Mouse (Mus musculus) CH12.LX (cell line): ENCODE results near the gene Stfa2l1. TPM values are rescaled to one million over a fixed set of nuclear protein-coding genes. Genes with fewer than 3 reads are reported as not detected.
"Not testable (repeated sequence)": the region's sequence is repeated elsewhere in the genome, so short reads cannot be mapped to it uniquely, and the experiment has no call there.

Source experiments
- DNase-seq: peaks from one replicate; pipeline ENCODE4 v3.0.0-alpha.2; 2013; ENCODE audit errors: extremely low read depth
- H3K27ac ChIP-seq: 2 replicates; pipeline ENCODE4 v1.5.1; 2012; ENCODE audit warnings: low read depth, mild to moderate bottlenecking, control low read depth, moderate library complexity; ENCODE audit not compliant: insufficient read depth
- H3K27me3 ChIP-seq: replicated peaks from 2 replicates; pipeline ENCODE3; 2012; ENCODE audit warnings: inconsistent platforms
- H3K36me3 ChIP-seq, 2 experiments: replicated peaks in 1 of 2; 2 replicates each; pipeline versions ENCODE3 to v1.6.1; 2012; ENCODE audit warnings: inconsistent platforms in 1 of 2, low read length in 1 of 2, mild to moderate bottlenecking in 1 of 2, mixed read lengths in 1 of 2, moderate library complexity in 1 of 2; ENCODE audit not compliant: control insufficient read depth in 1 of 2, insufficient read depth in 1 of 2
- H3K4me1 ChIP-seq, 2 experiments: 2 replicates each; pipeline ENCODE4 v1.6.1; 2012; ENCODE audit warnings: inconsistent platforms in 1 of 2, moderate library complexity in 1 of 2; ENCODE audit not compliant: insufficient read depth in 2 of 2, control insufficient read depth in 1 of 2
- H3K4me2 ChIP-seq: 2 replicates; pipeline ENCODE4 v1.6.1; 2012; ENCODE audit warnings: low read depth, mild to moderate bottlenecking, control low read depth; ENCODE audit not compliant: poor library complexity, insufficient read depth, severe bottlenecking
- H3K4me3 ChIP-seq, 3 experiments: fragments of 150-350 bp in 1 of 3; sonication (generic) in 1 of 3; replicated peaks in 1 of 3; 2 replicates each; pipeline versions ENCODE3 to v1.5.1; 2011 to 2012; ENCODE audit warnings: low read depth in 2 of 3, low read length in 2 of 3, mild to moderate bottlenecking in 2 of 3, moderate library complexity in 2 of 3, control low read depth in 1 of 3, improper control_type of control experiment in 1 of 3, inconsistent platforms in 1 of 3, mixed read lengths in 1 of 3; ENCODE audit not compliant: poor library complexity in 1 of 3
- H3K79me2 ChIP-seq: replicated peaks from 2 replicates; pipeline ENCODE4 v1.6.1; 2012; ENCODE audit warnings: mild to moderate bottlenecking, moderate library complexity; ENCODE audit not compliant: control insufficient read depth, poor library complexity, insufficient read depth, severe bottlenecking; ENCODE audit errors: extremely low read depth
- H3K9ac ChIP-seq: 2 replicates; pipeline ENCODE4 v1.6.1; 2012; ENCODE audit warnings: low read depth, mild to moderate bottlenecking, control low read depth, moderate library complexity; ENCODE audit not compliant: insufficient read depth
- H3K9me3 ChIP-seq: replicated peaks from 2 replicates; pipeline ENCODE3; 2012; ENCODE audit warnings: low read length, inconsistent platforms, mixed read lengths
- BHLHE40 ChIP-seq: IDR thresholded peaks from 2 replicates; pipeline ENCODE4 v1.6.1; 2011; ENCODE audit warnings: mild to moderate bottlenecking, low read depth, low read length, improper control_type of control experiment
- CHD2 ChIP-seq: IDR thresholded peaks from 2 replicates; pipeline ENCODE4 v1.6.1; 2011; ENCODE audit warnings: low read length, improper control_type of control experiment
- ELF1 ChIP-seq: IDR thresholded peaks from 2 replicates; pipeline ENCODE4 v1.6.1; 2014; ENCODE audit warnings: low read depth, mild to moderate bottlenecking, inconsistent platforms, low read length, improper control_type of control experiment
- EP300 ChIP-seq: IDR thresholded peaks from 2 replicates; pipeline ENCODE4 v1.6.1; 2011; ENCODE audit warnings: low read length, improper control_type of control experiment
- ETS1 ChIP-seq: conservative IDR thresholded peaks from 2 replicates; pipeline ENCODE4 v1.6.1; 2012; ENCODE audit warnings: low read depth, mild to moderate bottlenecking, inconsistent platforms, low read length, improper control_type of control experiment, moderate library complexity
- GABPA ChIP-seq: IDR thresholded peaks from 2 replicates; pipeline ENCODE4 v1.6.1; 2012; ENCODE audit warnings: low read depth, low read length, improper control_type of control experiment, inconsistent platforms; ENCODE audit not compliant: insufficient replicate concordance
- IRF4 ChIP-seq: IDR thresholded peaks from 2 replicates; pipeline ENCODE4 v1.6.1; 2014; ENCODE audit warnings: low read depth, mild to moderate bottlenecking, inconsistent platforms, low read length, improper control_type of control experiment
- MAFK ChIP-seq: IDR thresholded peaks from 2 replicates; pipeline ENCODE4 v1.6.1; 2011; ENCODE audit warnings: low read length, improper control_type of control experiment; ENCODE audit not compliant: insufficient replicate concordance
- MAX ChIP-seq: IDR thresholded peaks from 2 replicates; pipeline ENCODE4 v1.6.1; 2011; ENCODE audit warnings: low read length, improper control_type of control experiment
- MEF2A ChIP-seq: IDR thresholded peaks from 2 replicates; pipeline ENCODE4 v1.6.1; 2014; ENCODE audit warnings: low read depth, mild to moderate bottlenecking, inconsistent platforms, low read length, improper control_type of control experiment, borderline replicate concordance
- MXI1 ChIP-seq: IDR thresholded peaks from 2 replicates; pipeline ENCODE4 v1.6.1; 2011; ENCODE audit warnings: mild to moderate bottlenecking, low read depth, low read length, improper control_type of control experiment
- POLR2A ChIP-seq: IDR thresholded peaks from 2 replicates; pipeline ENCODE4 v1.6.1; 2011; ENCODE audit warnings: low read depth, mild to moderate bottlenecking, improper control_type of control experiment, low read length
- RCOR1 ChIP-seq: conservative IDR thresholded peaks from 2 replicates; pipeline ENCODE4 v1.6.1; 2012; ENCODE audit warnings: low read depth, mild to moderate bottlenecking, inconsistent platforms, low read length, improper control_type of control experiment
- SMC3 ChIP-seq: IDR thresholded peaks from 2 replicates; pipeline ENCODE4 v1.6.1; 2011; ENCODE audit warnings: low read depth, low read length, improper control_type of control experiment
- TCF12 ChIP-seq: IDR thresholded peaks from 2 replicates; pipeline ENCODE4 v1.6.1; 2014; ENCODE audit warnings: low read depth, mild to moderate bottlenecking, inconsistent platforms, low read length, improper control_type of control experiment
- USF1 ChIP-seq: IDR thresholded peaks from 2 replicates; pipeline ENCODE4 v1.6.1; 2014; ENCODE audit warnings: low read depth, mild to moderate bottlenecking, inconsistent platforms, low read length, improper control_type of control experiment
- ZC3H11A ChIP-seq: IDR thresholded peaks from 2 replicates; pipeline ENCODE4 v1.6.1; 2012; ENCODE audit warnings: low read depth, mild to moderate bottlenecking, inconsistent platforms, low read length, improper control_type of control experiment
- ZKSCAN1 ChIP-seq: IDR thresholded peaks from 2 replicates; pipeline ENCODE4 v1.6.1; 2012; ENCODE audit warnings: low read depth, inconsistent platforms, low read length, improper control_type of control experiment, borderline replicate concordance
- ZNF384 ChIP-seq: IDR thresholded peaks from 2 replicates; pipeline ENCODE4 v1.6.1; 2012; ENCODE audit warnings: low read depth, low read length, improper control_type of control experiment, inconsistent platforms
- dilution Hi-C: fragments of 300-500 bp; cut with MboI; formaldehyde crosslinking; loops from 2 replicates; pipeline ENCODE4 v1.14.3; 2020; ENCODE audit warnings: low sequenced_read_pairs; ENCODE audit not compliant: extremely low pct_unique_long_range_greater_than_20kb, extremely low pct_ligation_motif_present
- in situ Hi-C: fragments of 300-500 bp; cut with MboI; formaldehyde crosslinking; loops from 3 replicates; pipeline ENCODE4 v1.14.3; 2019; ENCODE audit warnings: low sequenced_read_pairs, low pct_ligation_motif_present, low pct_unique_long_range_greater_than_20kb, mixed read lengths
- polyA plus RNA-seq: library from polyadenylated mRNA; unstranded; fragments of >175 nt; gene quantifications from 2 replicates; pipeline ENCODE4 v1.2.1, GENCODE M21; 2012; ENCODE audit warnings: low read depth; ENCODE audit not compliant: insufficient read length
- total RNA-seq, 2 experiments: library from RNA; depleted of rRNA; stranded (reverse); fragments of 300-350 nt in 1 of 2; fragments of >200 nt in 1 of 2; gene quantifications; 2 replicates each; pipeline ENCODE4 v1.2.3; 2012 to 2014

Gene Stfa2l1
- total and polyA plus RNA-seq, 3 experiments = not detected

DNA sequence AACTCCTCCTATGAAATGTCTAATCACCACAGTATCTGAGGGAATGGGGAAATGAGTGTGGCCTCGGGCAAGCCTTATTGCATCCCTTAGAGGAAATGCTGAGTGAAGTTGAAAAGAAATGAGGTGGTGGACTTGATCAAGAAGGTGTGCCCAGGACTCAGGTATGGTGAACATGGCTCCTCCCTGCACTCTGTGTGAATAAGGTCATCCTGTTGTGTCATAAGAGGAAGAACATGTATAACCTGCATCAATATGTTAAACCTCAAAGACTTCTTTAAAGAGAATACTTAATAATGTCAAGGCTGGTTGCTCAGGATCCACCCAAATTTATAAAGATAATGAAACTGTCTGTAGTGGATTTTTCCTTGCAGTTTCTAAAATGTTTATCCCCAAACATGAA lies 25.5 kb upstream of the Stfa2l1 start, which contains the start of gene Csta1:
Csta1 (minus strand) TSS at position 101 of the 400 bp plus-strand sequence.
- in situ Hi-C loops = no loop called here
- Histone ChIP-seq H3K79me2 (no peaks in the 10 kb centered on the region), H3K36me3 (no peaks in the 10 kb centered on the region), H3K4me1 (no peaks in the 10 kb centered on the region), H3K9ac (no peak within 1 kb of the TSS), H3K4me3 (no peak within 1 kb of the TSS), H3K9me3 (no peaks in the 10 kb centered on the region), H3K4me2 (no peak within 1 kb of the TSS), H3K27ac (no peak within 1 kb of the TSS), H3K27me3 (no peaks in the 10 kb centered on the region)
- TF ChIP-seq MAX (no peak), IRF4 (no peak), BHLHE40 (no peak), POLR2A (no peak), MEF2A (no peak), TCF12 (no peak), ETS1 (no peak), USF1 (no peak), MAFK (no peak), ELF1 (no peak), ZC3H11A (no peak), RCOR1 (no peak), CHD2 (no peak), EP300 (no peak), MXI1 (no peak), SMC3 (no peak), GABPA (no peak), ZKSCAN1 (no peak)
- DNase-seq = no peak
- dilution Hi-C loops = no loop called here

DNA sequence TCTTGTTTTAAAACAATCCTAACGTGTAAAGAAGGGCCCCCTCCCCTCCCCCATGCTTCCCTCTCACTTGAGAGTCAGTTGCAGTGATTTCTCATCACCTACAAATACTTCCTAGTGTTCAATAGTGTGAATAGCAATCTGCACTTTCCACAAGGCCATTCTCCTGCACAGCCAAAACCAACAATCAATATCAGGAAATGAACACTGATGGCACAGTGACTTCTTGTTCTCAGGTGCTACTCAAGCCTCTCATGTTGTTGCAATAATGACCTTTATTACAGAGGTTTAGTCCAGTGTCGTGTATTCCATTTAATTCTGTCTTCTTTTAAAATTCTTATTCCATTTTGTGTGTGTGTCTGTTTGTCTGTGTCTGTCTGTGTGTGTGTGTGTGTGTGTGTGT lies 18.4 kb upstream of the Stfa2l1 start:
- no peak for DNase-seq
- dilution Hi-C loops (no loop called here), in situ Hi-C loops (no loop called here)
- Histone ChIP-seq H3K4me1 (no peaks in the 10 kb centered on the region), H3K9me3 (no peaks in the 10 kb centered on the region), H3K4me3 (no peak overlapping the region), H3K36me3 (no peaks in the 10 kb centered on the region), H3K4me2 (no peak overlapping the region), H3K27me3 (no peaks in the 10 kb centered on the region), H3K9ac (no peak overlapping the region), H3K27ac (no peak overlapping the region), H3K79me2 (no peaks in the 10 kb centered on the region)
- TF ChIP-seq IRF4 (no peak), MEF2A (no peak), ZNF384 (no peak)

DNA sequence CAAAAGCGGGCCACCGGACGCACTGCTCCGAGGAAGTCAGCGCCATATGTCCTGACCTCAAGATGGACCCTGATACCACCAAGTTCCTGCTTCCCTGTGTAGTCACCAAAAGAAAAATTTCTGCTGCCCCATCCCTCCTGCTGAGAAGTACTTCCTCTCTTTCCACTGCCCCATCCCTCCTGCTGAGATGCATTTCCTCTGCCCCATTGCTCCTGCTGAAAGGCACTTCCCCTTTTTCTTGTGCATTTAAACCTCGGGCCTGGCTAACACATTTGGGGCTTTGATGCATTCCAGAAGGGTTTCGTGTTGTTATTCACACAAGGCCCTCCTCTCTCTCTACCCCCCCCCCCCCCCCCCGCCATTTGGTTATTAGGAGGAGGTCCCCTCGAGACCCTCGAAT lies 11.2 kb downstream of the Stfa2l1 start:
- in situ Hi-C loops, dilution Hi-C loops, H3K4me3 ChIP-seq, H3K27me3 ChIP-seq, H3K4me1 ChIP-seq, H3K79me2 ChIP-seq, H3K9ac ChIP-seq, H3K9me3 ChIP-seq, H3K36me3 ChIP-seq, H3K4me2 ChIP-seq, DNase-seq, H3K27ac ChIP-seq: not testable (repeated sequence)
